Mouse (Mus musculus) kidney, postnatal 10 days (tissue): Measurements from ENCODE around the gene Nucb1.
"Not testable (repeated sequence)": the region's sequence is repeated elsewhere in the genome, so short reads cannot be mapped to it uniquely, and the experiment has no call there.

Source experiments
- DNase-seq: peaks from one replicate; pipeline ENCODE4 v3.0.0; 2021; ENCODE audit warnings: mixed read lengths

The Nucb1 gene

GRCm38 (mm10) chr7:45488293-45489204, 21.7 kb downstream of the Nucb1 start, which contains the start of gene Dhdh:
Gene Dhdh, minus strand, starts transcription at chr7:45488805.
- DNase-seq, result peak; percentile 78

GRCm38 (mm10) chr7:45487861-45488292, 22.3 kb downstream of the Nucb1 start:
- no peak for DNase-seq

DNA sequence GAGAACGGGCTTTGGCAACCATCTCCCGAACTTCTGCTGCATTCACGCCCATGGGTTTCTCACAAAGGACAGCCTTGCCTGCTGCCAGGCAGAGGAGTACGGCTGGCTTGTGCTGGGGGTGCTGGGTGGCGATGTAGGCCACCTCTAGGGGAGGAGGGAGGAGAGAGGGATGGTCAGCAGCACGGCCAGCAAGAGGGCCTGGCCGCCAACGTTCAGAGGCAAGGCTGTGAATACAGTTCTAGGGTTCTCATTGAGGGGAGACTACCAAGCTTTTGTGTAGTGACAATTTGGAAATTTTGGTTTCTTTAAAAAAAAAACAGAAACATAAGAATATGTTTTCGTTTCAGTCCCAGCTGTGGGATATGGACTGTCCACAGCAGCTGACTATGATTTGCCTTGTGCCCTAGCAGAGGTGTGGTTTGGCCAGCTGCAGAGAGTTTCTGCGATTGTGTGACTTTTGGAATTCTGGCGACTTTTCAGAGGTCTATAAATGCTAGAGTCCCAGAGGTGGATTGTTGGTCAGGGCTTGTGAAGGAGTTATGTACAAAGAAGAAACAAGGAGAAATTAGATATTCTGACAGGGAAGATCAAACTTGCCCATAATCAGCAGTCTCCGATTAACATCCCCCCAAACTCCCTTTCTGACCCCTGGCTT, 23.3 kb downstream of the Nucb1 start, which contains the start of gene Gm45808:
Gm45808 (minus strand) TSS at position 51 of the 655 bp plus-strand sequence.
- no peak for DNase-seq

- DNase-seq, result no peak
Measured at GRCm38 (mm10) chr7:45486158-45486557, 24.0 kb downstream of the Nucb1 start.

- DNase-seq, result not testable (repeated sequence)
Measured at GRCm38 (mm10) chr7:45484985-45485384, 25.2 kb downstream of the Nucb1 start.

DNA sequence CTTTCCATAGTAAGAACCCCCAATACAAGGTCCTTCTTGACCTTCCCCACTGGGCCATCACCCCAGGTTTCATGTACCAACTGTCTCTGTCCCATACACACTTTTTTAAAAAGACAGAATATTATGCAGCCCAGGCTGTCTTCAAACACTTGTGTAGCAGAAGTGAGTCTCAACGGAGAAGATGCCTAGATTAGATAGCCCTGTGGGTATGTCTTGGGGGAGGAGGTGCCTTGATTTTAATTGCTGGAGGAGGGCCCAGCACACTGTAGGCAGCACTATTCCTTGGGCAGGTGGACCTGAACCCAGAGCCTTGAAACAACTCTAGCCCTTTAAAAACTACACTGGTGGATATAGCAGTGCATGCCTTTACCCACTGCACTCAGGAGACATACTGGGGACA, 28.0 kb downstream of the Nucb1 start:
- no peak for DNase-seq

GRCm38 (mm10) chr7:45481374-45481927, 28.8 kb downstream of the Nucb1 start, which contains the start of gene Tulp2:
Gene Tulp2, plus strand, starts transcription at chr7:45481877.
- DNase-seq, result peak; percentile 80

DNA sequence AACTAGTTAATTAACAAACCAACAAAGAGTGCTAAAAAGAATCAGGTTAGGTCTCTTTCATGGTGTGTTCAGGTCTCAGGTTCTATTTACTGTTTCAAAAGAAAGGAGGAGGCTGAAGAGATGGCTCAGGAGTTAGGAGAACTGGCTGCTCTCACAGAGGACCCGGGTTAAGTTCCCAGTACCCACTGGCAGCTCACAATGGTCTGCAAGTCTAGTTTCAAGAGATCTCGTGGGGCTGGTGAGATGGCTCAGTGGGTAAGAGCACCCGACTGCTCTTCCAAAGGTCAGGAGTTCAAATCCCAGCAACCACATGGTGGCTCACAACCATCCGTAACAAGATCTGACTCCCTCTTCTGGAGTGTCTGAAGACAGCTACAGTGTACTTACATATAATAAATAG, 29.9 kb downstream of the Nucb1 start:
- DNase-seq, result not testable (repeated sequence)

DNA sequence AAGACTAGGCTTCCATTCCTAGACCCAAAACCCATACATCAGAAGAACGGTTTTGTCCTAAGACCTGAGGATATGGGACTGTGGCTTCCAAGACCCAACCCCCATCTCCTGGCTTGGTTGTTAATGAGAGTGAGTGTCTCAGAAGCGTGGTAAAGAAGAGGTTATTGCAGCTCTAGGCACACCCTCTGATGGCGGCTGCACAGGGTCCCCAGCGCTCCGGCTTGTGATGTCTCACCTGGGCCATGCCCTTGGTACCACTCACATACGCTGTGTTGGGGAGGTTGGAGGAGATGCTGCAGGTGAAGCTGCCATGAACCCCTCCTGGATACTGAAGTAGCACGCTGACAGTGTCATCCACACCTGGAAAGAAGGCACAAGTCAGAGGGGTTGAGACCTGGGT, 31.4 kb downstream of the Nucb1 start:
- no peak for DNase-seq

DNA sequence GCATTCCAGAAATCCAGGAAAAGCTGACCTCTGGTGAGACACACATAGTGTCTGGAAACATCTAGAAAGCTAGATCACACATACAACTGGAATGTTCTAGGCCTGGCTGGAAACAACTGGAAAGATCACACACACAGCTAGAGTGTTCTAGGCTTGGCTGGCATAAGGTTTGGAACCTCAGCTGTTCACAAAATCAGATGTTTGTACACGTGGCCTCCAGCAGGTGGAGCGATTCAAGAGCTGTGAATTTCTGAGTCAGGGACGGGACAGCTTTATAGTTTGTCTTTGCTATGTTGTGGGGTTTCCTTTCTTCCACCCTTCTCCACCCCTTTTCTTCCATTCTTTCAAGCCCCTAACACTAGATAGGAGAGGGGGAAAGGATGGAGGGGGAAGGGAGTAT, 33.2 kb downstream of the Nucb1 start:
- peak; percentile 78 for DNase-seq

DNA sequence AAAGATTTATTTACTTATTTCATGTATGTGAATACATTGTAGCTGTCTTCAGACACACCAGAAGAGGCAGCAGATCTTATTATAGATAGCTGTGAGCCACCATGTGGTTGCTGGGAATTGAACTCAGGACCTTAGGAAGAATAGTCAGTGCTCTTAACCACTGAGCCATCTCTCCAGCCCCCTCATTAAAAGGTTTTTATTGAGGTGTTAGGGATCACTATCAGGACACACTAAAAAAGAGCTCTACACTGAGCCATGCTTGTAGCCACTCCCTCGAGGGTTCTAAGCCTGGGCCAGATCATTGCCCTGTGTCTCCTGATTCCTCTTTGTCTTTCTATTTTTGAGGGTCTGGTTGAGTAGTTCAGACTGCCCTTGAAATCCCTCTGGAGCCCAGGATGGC, 33.8 kb downstream of the Nucb1 start:
- no peak for DNase-seq

DNA sequence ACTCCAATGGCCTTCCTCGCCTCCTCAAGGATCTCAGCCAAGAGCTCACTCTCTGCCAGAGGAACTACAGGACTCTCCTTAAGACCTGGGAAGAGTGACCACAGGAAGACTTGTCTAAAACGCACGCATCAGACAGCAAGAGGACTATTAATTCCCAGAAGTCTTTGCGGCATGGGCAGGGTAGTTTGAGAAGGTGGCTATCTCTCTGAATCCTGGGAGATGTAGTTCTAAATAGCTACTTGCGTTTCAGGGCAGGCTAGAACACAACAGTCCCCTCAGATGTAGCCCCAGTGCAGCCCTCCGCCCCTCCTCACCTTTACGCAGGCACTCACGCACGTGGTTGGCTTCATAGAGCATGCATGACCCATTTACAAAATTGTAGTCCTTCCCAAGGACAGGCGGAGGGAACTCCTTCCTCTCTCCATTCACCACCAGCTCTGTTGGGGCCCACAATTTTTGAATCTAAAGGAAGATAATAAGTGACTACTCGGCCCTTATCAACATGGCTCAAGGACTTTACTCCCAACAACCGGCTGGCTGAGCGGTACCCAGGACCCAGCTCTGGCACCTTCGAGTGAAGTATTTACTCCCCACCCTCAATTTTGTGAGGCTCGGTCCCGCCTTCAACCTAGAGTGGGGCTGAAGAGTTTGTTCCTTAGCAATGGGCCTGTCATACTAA, 34.8 kb downstream of the Nucb1 start:
- peak; percentile 45 for DNase-seq

DNA sequence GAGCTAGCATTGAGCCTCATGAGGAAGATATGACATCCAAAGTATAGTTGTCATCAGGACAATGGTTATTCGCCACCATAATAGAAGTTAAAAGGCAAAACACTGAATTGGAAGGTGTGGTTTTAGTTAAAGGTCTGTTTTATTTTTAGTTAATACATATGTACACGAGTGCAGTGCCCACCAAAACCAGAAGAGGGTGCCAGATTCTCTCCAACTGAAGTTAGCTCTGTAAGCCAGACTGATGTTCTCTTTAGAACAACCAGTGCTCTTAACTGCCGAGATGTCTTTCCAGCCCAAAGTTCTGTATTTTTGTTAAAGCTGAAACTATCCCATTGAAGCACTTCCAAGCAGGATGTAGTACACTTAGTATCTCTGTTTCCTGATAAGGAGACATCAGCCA, 39.3 kb downstream of the Nucb1 start:
- DNase-seq, result peak; percentile 91

DNA sequence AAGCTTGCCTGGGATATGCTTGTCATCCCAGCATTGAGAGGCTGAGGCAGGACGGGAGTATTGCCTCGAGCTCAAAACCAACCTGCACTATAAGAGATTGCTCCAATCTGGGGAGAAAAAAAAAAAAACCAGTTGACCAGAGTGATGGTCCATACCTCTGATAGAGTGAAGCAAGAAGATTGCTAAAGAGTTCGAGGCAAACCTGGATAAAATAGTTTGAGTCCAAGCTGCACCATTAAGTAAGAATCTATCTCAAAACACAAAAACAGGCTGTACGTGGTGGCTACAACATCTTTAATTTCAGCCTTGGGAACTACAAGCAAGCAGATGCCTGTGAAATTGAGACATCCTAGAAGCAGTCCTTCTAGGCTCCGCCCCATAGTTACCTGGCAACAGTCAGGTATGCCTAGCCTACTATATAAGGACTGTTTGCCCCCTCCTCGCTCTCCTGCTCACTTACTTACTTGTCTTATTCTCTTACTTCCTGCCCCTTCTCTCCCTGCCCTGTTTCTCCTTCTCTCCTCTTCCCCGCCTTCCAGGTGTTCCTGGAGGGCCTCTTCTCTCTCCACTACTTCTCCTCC, 43.0 kb downstream of the Nucb1 start:
- no peak for DNase-seq

DNA sequence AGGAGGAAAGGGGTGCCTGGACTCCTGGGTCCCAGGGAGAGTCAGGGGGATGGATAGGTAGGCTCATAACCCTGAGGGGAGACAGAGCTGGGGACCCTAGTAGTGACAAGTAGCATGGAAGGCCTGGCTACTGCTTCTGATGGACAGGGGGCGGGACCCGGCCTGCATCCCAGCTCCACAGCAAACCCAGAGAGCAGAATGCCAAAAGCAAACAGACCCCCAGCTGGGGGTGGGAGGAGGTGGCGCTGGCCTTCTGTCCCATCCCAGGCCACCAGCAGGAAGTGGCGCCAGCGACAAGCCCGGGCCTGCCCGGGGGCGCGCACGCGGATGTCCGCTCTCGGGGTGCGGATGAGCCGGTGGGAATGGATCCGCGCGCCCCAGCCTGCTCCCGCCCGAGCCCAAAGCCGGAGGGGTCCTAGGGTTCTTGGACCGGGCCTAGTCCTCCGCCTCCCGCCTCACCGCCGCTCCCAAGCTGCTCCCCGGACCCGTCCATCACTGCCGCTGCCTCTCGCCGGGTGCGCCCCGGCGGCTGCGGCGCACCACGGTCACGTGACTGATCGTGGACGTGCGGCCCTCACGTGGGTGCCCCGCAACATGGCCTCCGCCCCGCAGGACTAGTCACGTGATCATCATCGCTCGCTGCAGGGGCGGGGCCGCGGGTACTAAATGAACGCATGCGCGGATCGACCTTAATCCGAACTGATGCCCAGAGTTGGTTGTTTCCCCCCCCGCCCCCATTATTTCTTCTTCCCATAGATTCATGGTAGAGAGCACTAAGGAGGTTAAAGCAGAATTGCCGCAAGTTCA, 43.7 kb downstream of the Nucb1 start, which contains the start of gene Bax:
Bax (minus strand) TSS at position 616 of the 807 bp plus-strand sequence.
- DNase-seq, result peak; percentile 98

DNA sequence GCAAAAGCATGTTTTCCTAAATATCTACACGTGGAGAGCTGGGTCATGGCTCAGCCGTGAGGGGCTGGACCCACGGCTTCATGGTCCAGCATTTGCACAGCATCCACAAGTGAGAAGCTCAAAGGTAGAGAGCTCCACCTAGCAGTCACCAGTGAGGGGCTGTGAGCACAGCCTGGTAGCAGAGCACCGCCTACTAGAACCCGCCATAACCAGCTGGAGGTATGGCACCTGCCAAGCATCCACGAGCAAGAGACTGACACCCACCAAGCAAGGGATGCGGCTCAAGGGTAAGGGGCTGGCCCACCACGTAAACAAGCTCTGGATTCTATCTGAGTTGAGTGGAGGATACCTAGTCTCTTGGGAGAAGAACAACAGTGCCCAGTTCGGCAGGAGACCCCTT, 44.7 kb downstream of the Nucb1 start:
- DNase-seq, result peak; percentile 48

- DNase-seq, result no peak
Measured at GRCm38 (mm10) chr7:45465112-45465511, 45.1 kb downstream of the Nucb1 start.

GRCm38 (mm10) chr7:45463987-45464778, 46.0 kb downstream of the Nucb1 start:
- no peak for DNase-seq

- DNase-seq, result not testable (repeated sequence)
Measured at GRCm38 (mm10) chr7:45462868-45463267, 47.3 kb downstream of the Nucb1 start.

DNA sequence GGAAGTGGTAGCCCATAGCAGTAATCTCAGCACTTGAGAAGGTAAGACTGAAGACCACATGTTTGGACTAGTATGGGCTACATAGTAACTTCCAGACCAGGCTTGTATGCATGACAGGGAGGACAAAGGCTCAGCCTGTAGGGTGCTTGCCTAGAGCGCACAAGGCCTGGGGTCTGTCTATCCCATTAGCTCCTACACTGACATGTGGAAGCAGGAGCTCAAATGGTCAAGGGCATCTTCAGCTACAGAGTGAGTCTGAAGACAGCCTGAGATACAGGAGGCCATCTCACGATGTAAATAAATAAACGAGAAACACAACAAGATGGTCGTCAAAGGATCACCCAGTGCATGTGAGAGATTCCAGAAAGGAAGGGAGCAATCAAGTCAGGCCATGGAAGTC, 47.9 kb downstream of the Nucb1 start:
- no peak for DNase-seq

DNA sequence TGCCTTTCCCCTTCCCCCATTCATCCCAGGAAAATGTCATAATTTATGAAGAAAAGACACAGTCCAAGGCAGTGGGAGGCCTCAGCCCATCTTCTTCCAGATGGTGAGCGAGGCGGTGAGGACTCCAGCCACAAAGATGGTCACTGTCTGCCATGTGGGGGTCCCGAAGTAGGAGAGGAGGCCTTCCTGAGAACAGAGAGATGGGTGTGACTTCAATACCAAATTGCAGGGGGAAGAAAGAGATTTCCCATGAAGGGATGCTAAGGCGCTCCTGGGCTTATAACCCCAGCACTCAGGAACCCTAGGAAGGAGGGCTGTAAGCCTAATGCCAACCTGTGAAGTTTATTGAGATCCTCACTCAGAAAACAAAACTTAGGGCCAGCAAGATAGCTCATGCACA, 48.4 kb downstream of the Nucb1 start:
- DNase-seq, result no peak
